Mouse (Mus musculus): Measurements from ENCODE around the gene Supt4a.
A peak's percentile ranks its signal among the peaks of the same experiment; 100 is the strongest.

Gene Supt4a

DNA sequence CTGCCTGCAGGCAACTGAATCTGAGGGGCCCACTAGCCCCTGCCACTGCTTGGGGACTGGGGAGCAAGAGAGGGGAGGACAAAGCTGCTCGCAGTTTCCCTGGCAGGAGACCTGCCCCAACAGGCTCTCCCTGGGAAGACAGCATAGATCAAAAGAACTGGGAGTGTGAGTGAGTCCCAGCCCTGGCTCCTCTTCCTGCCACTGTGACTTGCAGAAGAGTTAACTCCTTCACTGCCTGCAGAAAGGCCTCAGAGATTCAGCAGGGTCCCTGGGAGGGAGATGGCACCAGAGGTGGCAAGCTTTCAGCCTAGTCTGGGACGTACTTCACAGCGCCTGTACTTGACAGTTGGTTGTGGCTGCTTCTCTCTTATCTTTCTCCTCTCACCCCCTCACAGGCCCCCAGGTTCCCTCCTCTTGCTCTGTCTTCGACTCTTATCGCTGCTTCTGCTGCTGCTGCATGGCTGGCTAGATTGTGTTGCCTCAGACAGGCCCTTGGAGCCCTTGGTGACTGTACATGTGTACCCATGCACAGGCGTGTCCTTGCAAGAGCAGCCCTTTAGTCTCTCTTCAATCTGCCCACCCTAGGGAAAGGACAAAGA lies 11.3 kb upstream of the Supt4a start:
- DNase-seq = no peak

DNA sequence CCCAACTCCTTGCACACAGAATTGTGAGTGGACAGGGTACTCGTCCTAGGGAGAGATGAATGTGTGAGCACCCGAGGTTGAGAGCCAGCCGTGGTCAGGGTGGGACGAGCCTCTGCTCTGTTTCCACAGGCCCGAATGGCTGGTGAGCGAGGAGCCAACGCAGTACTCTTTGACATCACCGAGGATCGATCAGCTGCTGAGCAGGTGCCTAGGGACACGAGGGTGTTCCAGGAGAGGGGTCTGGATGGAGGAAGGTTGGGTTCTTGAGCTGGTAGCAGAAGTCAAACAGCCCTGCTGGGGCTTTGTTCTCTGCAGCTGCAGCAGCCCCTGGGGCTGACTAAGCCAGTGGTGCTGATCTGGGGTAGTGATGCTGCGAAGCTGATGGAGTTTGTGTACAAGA lies 10.3 kb upstream of the Supt4a start:
- DNase-seq = no peak

DNA sequence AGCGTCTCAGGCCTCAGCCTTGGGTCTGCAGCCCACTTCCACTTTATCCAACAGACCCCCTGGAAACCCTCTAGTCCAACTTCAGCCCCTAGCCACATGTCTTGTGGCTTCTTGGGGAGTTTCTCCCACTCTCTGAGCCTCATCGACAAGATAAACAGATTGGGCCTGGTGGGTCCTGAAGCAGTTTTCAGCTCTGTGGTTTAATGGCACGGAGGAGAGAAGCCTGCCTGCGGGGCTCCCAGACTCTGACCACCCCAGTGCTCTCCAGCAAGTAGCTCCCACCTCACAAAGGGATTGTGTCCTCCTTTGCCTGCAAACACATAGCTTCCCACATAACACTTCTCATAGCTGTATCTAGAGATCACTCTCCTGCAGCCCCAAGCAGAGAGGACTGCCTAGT lies 9.9 kb upstream of the Supt4a start:
- DNase-seq = no peak

DNA sequence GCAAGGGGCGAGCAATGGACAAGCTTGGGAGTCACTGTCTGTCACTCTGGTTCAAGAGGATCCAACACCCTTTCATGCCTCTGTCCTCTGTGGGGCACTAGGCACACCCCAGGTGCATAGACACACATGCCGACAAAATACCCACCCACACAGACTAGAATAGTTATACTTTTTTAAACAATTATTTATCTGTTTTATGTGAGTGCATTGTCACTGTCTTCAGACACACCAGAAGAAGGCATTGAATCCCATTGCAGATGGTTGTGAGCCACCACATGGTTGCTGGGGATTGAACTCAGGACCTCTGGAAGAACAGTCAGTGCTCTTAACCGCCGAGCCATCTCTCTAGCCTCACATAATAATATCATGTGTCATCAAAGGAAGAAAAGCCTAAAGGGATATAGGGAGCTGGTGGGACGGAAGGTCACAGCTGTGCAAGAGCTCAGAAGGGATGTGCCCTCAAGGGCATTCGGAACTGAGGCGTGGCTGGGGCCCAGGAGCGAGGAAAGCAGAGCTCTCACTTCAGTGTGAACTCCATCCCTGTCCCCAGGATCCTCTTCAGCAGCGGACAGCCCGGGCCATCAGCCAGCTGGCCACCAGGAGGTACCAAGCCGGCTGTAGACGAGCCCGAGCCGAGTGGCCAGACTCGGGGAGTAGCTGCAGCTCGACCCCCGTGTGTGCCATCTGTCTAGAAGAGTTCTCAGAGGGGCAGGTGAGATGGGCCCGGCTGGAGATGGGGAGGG lies 8.3 kb upstream of the Supt4a start:
- DNase-seq = no peak

DNA sequence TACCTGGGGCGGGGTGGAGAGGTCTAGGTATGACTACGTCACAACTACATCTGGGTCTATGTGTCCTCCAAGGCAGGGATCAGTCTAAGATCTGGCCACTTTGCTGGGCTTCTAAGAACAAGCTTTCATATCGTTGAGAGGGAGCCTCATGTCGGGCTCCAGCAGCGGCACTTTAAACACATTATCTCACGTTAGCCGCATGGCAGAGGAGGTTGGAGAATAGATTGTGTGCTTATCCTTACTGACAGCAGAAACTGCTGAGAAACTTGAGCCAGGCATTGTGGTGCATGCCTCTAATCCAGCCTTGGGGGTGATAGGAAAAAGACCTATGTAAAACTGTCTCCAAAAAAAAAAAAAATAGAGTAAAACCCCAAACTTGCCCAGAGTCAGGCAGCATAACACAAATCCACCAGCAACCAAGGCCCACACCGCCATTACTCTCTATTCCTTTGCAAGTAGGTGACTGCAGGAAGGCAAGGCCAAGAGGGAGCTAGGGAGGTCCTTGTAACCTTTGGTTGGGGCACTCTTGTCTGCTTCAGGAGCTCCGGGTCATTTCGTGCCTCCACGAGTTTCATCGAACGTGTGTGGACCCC lies 7.7 kb upstream of the Supt4a start:
- DNase-seq = no peak

DNA sequence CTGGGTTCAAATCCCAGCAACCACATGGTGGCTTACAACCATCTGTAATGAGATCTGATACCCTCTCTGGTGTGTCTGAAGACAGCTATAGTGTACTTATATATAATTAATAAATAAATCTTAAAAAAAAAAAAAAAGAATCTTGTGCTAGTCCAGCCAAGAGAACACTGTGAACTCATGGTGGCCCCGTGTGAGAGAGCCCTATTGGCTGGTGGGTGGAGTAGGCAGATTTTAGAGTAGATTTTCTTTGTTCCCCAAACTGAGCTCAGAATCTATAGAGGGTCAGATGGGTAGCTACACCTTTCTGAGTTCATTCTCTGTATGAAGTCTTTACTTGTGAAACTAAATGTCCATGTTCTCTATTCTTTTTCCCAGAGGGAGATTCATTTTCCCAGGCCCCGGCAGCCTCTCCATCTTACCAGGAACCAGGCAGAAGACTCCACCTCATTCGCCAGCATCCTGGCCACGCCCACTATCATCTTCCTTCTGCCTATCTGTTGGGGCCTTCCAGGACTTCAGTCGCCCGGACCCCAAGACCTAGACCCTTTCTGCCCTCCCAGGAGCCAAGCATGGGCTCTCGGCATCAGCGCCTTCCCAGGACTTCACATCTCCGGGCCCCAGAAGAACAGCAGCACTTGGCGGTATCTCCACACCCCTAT lies 6.6 kb upstream of the Supt4a start:
- DNase-seq = no peak

DNA sequence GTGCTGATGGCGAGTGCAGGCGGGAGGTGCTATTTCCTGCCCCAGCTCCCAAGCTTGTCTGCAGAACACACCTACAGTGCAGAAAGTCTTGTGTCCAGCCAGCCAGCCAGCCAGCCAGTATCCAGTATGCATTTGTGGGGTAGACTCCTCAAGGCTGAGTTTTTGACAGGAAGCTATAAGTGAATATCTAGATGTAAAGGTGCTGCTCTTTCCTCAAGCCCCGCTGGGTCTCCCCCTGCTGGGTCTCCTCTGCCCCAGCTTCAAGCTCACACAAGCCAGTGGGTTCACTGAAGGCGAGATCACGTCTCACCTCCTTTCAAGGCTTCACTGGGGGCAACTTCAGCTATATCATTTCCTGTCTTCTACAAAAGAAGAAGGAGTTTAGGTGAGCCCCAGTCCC lies 3.0 kb upstream of the Supt4a start:
- DNase-seq = no peak

DNA sequence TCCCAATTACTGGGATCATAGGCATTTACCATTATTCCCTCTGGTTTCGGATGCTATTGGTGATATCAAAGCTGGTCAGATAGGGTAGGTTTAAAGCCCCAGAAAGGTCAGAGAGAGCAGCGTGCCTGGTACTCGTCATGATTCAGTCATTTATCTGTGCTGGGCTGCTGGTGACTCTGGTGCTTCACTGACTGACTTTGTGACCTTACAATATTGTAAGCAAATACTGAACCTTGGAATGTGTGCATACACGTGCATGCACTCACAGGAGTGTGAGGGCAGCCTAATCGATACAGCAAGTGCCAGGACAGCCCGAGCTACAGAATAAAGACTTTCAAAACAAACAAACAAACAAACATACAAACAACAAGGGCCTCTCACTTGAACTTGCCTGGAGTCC lies 1.7 kb upstream of the Supt4a start:
- DNase-seq = no peak

DNA sequence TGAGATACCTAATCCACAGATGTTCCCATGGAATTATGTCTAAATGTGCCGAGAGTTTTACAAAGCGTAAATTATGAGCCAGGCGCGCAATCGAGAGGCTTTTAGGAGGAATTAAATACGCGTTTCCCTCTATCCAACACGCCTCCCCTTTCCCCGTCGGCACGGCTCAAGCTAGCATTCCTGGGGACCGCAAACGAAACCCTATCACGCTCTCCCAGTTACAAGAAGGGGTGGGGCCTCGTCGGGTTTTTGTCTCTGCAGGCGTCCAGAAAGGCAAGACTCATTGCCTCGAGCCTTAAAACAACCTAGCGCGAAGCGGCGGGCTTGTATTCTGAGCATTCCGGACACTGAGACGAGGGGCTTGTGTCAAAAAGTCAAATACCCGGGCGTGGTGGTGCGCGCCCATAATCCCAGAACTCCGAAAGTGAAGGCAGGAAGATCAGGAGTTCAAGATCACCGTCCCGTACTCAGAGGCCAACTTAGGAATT lies 661 bp upstream of the Supt4a start:
- DNase-seq = peak; percentile 34

DNA sequence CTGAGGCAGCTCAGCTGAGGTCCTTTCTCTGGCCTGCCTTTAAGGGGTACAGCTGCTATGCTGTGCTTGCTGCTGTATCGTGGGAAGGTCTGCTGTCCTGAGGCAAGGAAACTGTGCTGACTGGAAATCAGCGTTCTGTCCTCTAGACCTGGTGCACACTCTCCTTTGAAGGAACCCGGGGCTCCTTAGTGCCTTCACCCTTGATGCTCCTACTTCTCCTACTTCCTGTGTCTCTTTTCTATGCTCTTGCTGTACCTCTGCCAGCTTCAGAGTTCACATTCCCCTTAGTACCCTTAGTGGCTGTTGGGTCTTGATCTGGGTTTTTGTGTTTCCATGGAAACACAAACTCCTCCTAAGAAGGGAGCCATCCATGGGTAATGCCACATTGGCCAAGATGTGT lies 6.3 kb downstream of the Supt4a start:
- no peak for DNase-seq

DNA sequence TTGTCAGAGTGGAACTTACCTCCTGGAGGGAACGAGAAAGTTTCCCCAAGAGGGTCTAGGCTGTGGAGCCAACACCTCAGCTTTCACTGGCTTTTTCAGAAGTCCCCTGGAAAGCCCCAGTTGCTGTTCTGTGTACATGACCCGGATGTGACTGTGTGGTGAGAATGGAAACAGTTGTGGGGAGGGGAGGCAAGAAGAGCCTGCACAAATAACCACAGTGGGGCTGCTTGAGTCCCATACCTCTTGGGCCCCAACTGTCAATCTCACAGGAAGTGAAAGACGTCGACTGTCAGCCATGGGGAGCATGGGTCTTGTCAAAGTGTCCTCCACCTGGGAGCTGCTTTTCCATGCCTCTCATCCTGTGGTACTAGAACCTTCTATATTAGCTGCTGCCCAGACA lies 7.6 kb downstream of the Supt4a start:
- DNase-seq = no peak

DNA sequence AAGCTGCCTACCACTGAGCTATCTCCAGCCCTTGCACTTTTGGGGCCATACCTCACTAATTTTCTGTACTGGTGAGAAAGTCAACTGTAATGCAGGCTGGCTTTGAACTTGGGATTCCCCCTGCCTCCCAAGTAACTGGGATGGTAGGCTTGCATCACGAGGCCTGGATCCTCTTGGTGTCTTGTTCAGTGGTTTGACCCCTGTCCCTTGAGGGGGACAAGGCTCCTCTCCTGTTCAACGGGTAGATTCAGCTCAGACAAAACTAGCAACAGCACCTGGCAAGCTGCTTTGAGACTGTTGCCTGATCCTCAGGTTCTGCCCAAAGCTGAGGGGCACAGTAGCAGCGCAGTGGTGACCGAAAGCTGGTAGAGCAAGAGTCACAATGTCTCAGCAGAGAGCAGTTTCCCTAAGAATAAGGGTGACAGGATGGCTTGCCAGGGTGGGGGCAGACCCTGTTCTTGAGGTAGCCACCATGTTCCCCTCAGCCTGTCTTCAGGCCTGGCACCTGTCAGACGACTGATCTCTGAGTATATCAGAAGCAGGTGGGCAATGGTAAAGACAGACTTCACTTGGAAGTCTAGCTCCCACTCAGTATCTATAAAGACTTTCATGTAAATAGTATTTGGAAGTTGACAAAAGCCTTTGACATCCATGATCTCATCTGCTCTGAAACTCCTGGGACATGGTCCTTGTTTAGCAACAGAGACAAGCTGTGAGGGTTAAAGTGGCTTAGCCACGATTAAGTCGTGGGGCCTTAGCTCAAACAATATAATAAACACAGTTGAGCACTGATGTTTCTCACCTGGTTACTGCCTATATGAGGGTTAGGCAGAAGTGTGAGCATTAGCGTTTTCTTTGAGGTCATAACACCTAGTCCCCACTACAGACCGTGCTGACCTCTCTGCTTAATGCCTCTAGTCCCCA lies 8.5 kb downstream of the Supt4a start:
- no peak for DNase-seq

DNA sequence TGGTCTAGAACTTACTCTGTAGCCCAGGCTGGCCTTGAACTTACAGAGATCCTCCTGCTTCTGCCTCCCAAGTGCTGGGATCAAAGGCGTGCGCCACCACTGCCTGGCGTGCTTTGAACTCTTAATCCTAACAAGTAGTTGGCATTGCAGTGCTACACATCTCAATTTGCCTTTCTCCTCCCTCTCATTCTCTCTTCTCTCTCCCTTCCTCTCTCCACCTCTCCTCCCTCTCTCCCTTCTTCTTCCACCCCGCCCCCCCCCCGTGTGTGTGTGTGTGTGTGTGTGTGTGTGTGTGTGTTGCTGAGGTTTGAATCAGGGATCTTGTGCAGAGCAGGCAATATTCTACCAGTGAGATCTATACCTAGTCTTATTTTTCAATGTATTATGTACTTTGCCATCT lies 10.0 kb downstream of the Supt4a start:
- no peak for DNase-seq

DNA sequence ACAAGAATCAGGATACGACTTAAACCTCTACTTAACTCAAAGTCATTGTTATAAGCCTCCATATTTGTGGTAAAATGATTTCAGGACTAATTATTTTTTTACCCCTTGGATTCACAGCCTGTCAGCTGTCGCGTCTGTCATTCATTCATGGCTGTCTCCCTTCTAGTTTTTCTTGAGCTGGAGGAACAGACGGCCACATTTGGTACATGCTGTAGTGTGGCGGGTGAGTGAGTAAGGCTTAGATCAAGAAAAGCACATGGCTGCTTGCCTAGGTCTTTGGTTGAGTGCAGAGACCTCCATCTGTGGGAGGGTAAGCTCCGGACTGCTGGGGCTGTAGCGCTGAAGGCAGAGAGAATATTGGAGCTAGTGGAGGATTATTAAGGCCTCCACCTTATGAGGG lies 10.4 kb downstream of the Supt4a start:
- DNase-seq = no peak

DNA sequence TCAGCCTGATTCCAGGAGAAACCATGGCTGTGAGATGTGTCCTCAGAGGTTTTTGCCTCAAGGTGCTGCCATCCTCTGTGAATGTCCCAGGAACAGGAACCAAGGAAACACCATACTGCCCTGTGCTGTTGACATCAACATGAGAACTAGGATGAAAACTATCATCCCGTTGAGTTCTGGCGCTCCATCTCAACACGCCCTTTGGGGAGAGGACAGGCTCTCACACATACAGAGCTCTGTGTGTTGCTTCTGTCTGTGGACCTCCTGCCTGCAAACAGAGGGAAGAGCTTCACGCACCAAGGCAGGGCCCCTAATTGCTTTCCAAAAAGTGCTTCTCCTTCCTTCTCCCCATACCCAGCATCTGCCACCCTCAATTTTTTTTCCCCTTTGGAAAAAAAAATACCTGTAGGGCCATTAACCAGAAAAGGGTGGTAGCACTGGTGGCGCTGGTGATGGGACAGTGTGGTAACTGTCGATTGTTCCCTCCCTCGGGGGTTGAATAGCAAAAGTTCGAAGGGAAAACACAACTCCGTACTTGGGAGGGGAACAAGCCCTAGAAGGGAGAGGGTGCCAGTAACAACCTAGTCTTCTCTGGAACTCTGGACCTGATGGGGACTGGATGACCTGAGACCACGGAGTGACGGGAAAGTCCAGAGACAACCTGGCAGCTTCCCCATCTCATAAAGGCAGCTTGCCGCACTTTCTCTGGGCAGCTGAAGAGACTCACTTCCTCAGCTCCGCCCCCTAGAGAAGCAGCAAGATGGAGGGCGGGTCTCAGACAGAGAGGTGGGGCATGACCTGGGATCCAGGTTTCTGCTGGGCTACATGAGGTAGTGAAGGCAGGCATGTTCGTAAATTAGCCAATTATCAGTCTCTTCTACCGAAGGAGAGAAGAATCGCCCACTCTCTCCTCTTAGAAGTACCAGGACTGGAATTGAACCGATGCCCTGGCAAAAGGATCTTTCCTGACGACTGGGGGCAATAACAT lies 11.1 kb downstream of the Supt4a start:
- DNase-seq = no peak

DNA sequence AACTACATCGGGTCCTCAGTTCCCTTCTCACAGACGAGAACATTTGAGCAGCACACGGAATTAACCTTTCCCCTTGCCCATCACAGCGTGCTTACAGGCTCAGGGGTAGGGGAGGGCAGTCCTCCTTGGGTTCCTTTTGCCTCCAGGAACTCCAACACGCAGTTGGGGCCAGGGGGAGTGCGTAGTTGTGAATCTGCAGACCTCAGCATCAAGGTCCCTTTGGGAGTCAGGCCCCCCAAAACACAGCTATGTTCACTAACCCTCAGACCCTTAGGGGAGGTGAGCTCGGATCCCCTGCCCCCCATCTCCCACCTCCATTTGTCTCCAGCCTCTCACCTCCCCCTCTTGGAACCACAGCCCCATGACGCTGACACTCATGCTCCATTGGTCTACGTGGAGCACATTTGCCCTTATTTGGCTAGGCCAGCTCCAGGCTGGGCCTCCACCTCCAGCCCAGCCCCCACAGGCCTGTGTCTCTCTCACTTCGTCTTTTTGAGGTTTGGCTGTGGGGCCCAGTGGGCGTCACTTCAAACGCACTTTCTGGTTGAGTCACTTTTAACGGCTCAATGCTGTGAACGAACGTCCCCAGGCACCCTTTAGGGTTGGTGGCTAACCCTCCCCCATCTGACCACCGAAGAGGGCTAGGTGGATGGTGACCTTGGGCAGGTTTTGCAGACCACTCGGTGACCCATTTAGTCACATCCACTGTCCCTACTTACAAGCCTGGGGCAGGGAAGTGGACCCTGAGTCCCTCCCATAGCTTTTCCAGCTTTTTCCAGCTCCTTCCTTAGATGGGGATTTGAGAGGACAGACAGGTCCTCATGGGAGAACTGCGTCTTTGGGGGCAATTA lies 12.1 kb downstream of the Supt4a start:
- peak; percentile 53 for DNase-seq

DNA sequence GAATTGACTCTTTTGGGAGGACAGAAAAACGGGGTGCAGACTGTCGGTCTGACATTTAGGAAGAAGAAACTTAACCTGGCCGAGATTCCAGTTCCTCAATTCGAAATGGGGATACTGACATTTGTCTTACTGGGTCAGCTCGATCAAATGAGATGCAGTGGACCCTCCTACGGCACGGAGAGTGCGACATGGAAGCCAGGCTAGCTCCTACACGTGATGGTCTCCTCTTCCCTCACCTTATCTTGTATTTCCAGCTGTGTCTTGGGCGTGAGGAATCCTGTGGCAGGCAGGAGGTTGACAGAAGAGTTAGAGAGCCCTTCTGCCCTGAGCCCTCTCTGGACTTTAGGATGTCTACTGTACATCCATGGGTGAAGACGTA lies 12.7 kb downstream of the Supt4a start:
- no peak for DNase-seq

DNA sequence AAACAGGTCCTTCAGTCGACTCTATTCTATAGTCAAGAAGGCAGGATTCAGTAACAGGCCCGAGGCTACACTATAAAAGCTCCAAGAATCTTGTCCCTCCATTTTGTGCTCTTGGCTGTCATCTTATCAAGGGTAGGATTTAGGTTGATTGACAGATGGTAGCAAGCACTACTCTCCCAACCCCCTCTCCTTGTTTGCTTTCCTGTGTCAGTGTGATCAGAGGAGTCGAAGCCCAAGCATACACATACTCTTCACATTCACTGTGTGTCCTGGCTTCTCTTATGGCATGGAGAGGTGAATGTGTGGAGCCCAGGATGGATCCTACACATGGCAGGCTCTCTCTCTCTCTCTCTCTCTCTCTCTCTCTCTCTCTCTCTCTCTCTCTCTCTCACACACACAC lies 13.2 kb downstream of the Supt4a start:
- DNase-seq = no peak

DNA sequence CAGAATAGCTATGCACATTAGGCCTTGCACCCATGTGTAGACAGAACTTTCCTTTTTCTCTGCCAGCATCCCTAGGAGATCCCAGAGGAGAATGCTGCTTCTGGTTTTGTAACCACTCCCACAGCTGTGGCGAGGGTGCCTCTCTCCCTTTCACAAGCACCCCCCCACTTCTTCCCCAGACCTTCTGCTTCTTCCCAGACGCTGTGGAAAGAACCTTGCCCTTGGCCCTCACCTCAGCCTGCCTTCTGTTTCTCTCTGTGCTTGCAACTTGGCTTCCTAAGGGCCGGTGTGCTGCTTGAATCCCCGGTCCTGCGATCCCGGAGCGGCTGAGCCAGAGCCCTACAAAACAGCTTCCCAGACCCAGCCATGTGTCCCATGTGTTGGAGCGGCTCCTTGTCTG lies 13.7 kb downstream of the Supt4a start:
- DNase-seq = no peak

DNA sequence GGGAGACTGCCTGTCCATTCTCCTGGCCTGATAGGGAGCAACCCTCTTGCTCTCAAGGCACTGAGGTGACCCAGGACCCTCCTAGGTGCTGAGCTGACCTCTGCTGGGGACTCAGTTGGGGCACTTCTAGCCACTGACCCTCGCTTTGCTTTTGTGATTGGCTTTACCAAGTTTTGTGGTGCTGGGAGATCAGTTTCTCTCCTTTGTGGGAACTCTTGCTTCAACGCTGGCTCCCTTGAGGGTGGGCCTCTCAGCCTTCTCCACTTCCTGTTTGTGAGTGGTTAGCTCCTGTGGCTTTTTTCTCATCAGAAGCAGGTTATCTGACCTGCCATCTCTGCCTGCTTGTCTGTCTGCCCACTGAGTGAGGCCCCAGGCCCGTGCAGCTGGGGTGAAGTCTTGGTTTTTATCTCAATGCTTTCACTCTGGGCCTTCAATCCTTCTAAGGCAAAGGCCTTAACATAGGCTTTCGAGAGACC lies 14.2 kb downstream of the Supt4a start:
- DNase-seq = no peak
